Mouse (Mus musculus): Measurements from ENCODE around the gene P2rx3. TPM values are rescaled to one million over a fixed set of nuclear protein-coding genes. Genes with fewer than 3 reads are reported as not detected.

Gene P2rx3
- polyA plus RNA-seq, 1 experiment, result 1.3 TPM

GRCm38 (mm10) chr2:85047596-85048167, 10.4 kb upstream of the P2rx3 start, which contains the start of gene Tnks1bp1:
Gene Tnks1bp1, plus strand, starts transcription at chr2:85048022.
- no peak for TF ChIP-seq EP300 (IDR thresholded peaks at IDR 0.05; ENCODE audit: insufficient read depth, low read depth, low read length)
- TF ChIP-seq POLR2A (IDR thresholded peaks at IDR 0.05; ENCODE audit: insufficient read depth, low read length), result no peak
- TF ChIP-seq CTCF (IDR thresholded peaks at IDR 0.05; ENCODE audit: low read depth, low read length), result no peak
- Histone ChIP-seq H3K9me3 (replicated peaks; ENCODE audit: control insufficient read depth, insufficient read depth, low read length, poor library complexity, severe bottlenecking) (no peaks in the 10 kb centered on the region), H3K36me3 (ENCODE audit: control insufficient read depth, insufficient read depth, low read length, poor library complexity, severe bottlenecking) (peaks cover 43% of the 10 kb centered on the region), H3K4me1 (ENCODE audit: control insufficient read depth, insufficient read depth, low read length) (peaks cover 6% of the 10 kb centered on the region), H3K9ac (ENCODE audit: low read depth, poor library complexity, severe bottlenecking) (peak within 1 kb of the TSS; percentile 92), H3K27ac (ENCODE audit: insufficient read depth, low read length) (peak within 1 kb of the TSS; percentile 68), H3K27me3 (ENCODE audit: control insufficient read depth, insufficient read depth, low read length, poor library complexity, severe bottlenecking) (no peaks in the 10 kb centered on the region), H3K4me3 (ENCODE audit: low read depth, low read length) (peak within 1 kb of the TSS; percentile 70)

- H3K36me3 ChIP-seq (ENCODE audit: control insufficient read depth, insufficient read depth, low read length, poor library complexity, severe bottlenecking), result peaks cover 45% of the 10 kb centered on the region
- H3K9ac ChIP-seq (ENCODE audit: low read depth, poor library complexity, severe bottlenecking), result peak overlapping the region; percentile 71
- H3K27ac ChIP-seq (ENCODE audit: insufficient read depth, low read length), result peak overlapping the region; percentile 68
- H3K4me1 ChIP-seq (ENCODE audit: control insufficient read depth, insufficient read depth, low read length), result peaks cover 6% of the 10 kb centered on the region
- no peaks in the 10 kb centered on the region for H3K9me3 ChIP-seq (replicated peaks; ENCODE audit: control insufficient read depth, insufficient read depth, low read length, poor library complexity, severe bottlenecking)
- H3K27me3 ChIP-seq (ENCODE audit: control insufficient read depth, insufficient read depth, low read length, poor library complexity, severe bottlenecking), result no peaks in the 10 kb centered on the region
- TF ChIP-seq EP300 (IDR thresholded peaks at IDR 0.05; ENCODE audit: insufficient read depth, low read depth, low read length), result no peak
- no peak for TF ChIP-seq CTCF (IDR thresholded peaks at IDR 0.05; ENCODE audit: low read depth, low read length)
- TF ChIP-seq POLR2A (IDR thresholded peaks at IDR 0.05; ENCODE audit: insufficient read depth, low read length), result no peak
- peak overlapping the region; percentile 57 for H3K4me3 ChIP-seq (ENCODE audit: low read depth, low read length)
Measured at GRCm38 (mm10) chr2:85047081-85047480, 9.8 kb upstream of the P2rx3 start.

- no peaks in the 10 kb centered on the region for H3K27me3 ChIP-seq (ENCODE audit: control insufficient read depth, insufficient read depth, low read length, poor library complexity, severe bottlenecking)
- H3K27ac ChIP-seq (ENCODE audit: insufficient read depth, low read length), result peak overlapping the region; percentile 68; the same call in 1 of the 2 replicates
- H3K4me3 ChIP-seq (ENCODE audit: low read depth, low read length), result no peak overlapping the region
- H3K9ac ChIP-seq (ENCODE audit: low read depth, poor library complexity, severe bottlenecking), result no peak overlapping the region
- H3K4me1 ChIP-seq (ENCODE audit: control insufficient read depth, insufficient read depth, low read length), result peaks cover 6% of the 10 kb centered on the region
- no peak for TF ChIP-seq POLR2A (IDR thresholded peaks at IDR 0.05; ENCODE audit: insufficient read depth, low read length)
- no peaks in the 10 kb centered on the region for H3K9me3 ChIP-seq (replicated peaks; ENCODE audit: control insufficient read depth, insufficient read depth, low read length, poor library complexity, severe bottlenecking)
- H3K36me3 ChIP-seq (ENCODE audit: control insufficient read depth, insufficient read depth, low read length, poor library complexity, severe bottlenecking), result peaks cover 53% of the 10 kb centered on the region
Measured at GRCm38 (mm10) chr2:85046222-85046621, 9.0 kb upstream of the P2rx3 start.

- no peaks in the 10 kb centered on the region for H3K4me1 ChIP-seq (ENCODE audit: control insufficient read depth, insufficient read depth, low read length)
- TF ChIP-seq CTCF (IDR thresholded peaks at IDR 0.05; ENCODE audit: low read depth, low read length) (no peak), EP300 (IDR thresholded peaks at IDR 0.05; ENCODE audit: insufficient read depth, low read depth, low read length) (no peak), POLR2A (IDR thresholded peaks at IDR 0.05; ENCODE audit: insufficient read depth, low read length) (no peak)
- H3K27ac ChIP-seq (ENCODE audit: insufficient read depth, low read length), result no peak overlapping the region
- no peaks in the 10 kb centered on the region for H3K9me3 ChIP-seq (replicated peaks; ENCODE audit: control insufficient read depth, insufficient read depth, low read length, poor library complexity, severe bottlenecking)
- peaks cover 75% of the 10 kb centered on the region for H3K36me3 ChIP-seq (ENCODE audit: control insufficient read depth, insufficient read depth, low read length, poor library complexity, severe bottlenecking)
- H3K9ac ChIP-seq (ENCODE audit: low read depth, poor library complexity, severe bottlenecking), result no peak overlapping the region
- H3K27me3 ChIP-seq (ENCODE audit: control insufficient read depth, insufficient read depth, low read length, poor library complexity, severe bottlenecking), result no peaks in the 10 kb centered on the region
- no peak overlapping the region for H3K4me3 ChIP-seq (ENCODE audit: low read depth, low read length)
Measured at GRCm38 (mm10) chr2:85043623-85044022, 6.4 kb upstream of the P2rx3 start.

GRCm38 (mm10) chr2:85038336-85038735, 1.1 kb upstream of the P2rx3 start:
- Histone ChIP-seq H3K36me3 (ENCODE audit: control insufficient read depth, insufficient read depth, low read length, poor library complexity, severe bottlenecking) (peaks cover 43% of the 10 kb centered on the region), H3K27ac (ENCODE audit: insufficient read depth, low read length) (no peak overlapping the region), H3K9ac (ENCODE audit: low read depth, poor library complexity, severe bottlenecking) (peak overlapping the region; percentile 89), H3K4me3 (ENCODE audit: low read depth, low read length) (peak overlapping the region; percentile 98), H3K27me3 (ENCODE audit: control insufficient read depth, insufficient read depth, low read length, poor library complexity, severe bottlenecking) (no peaks in the 10 kb centered on the region), H3K4me1 (ENCODE audit: control insufficient read depth, insufficient read depth, low read length) (peaks cover 3% of the 10 kb centered on the region), H3K9me3 (replicated peaks; ENCODE audit: control insufficient read depth, insufficient read depth, low read length, poor library complexity, severe bottlenecking) (no peaks in the 10 kb centered on the region)
- no peak for TF ChIP-seq POLR2A (IDR thresholded peaks at IDR 0.05; ENCODE audit: insufficient read depth, low read length)
- TF ChIP-seq EP300 (IDR thresholded peaks at IDR 0.05; ENCODE audit: insufficient read depth, low read depth, low read length), result no peak

GRCm38 (mm10) chr2:85036507-85037046, 685 bp downstream of the P2rx3 start:
- Histone ChIP-seq H3K9ac (ENCODE audit: low read depth, poor library complexity, severe bottlenecking) (peak overlapping the region; percentile 89), H3K27ac (ENCODE audit: insufficient read depth, low read length) (no peak overlapping the region), H3K27me3 (ENCODE audit: control insufficient read depth, insufficient read depth, low read length, poor library complexity, severe bottlenecking) (no peaks in the 10 kb centered on the region), H3K4me3 (ENCODE audit: low read depth, low read length) (peak overlapping the region; percentile 98), H3K36me3 (ENCODE audit: control insufficient read depth, insufficient read depth, low read length, poor library complexity, severe bottlenecking) (peaks cover 28% of the 10 kb centered on the region), H3K9me3 (replicated peaks; ENCODE audit: control insufficient read depth, insufficient read depth, low read length, poor library complexity, severe bottlenecking) (no peaks in the 10 kb centered on the region), H3K4me1 (ENCODE audit: control insufficient read depth, insufficient read depth, low read length) (peaks cover 3% of the 10 kb centered on the region)
- TF ChIP-seq POLR2A (IDR thresholded peaks at IDR 0.05; ENCODE audit: insufficient read depth, low read length) (no peak), EP300 (IDR thresholded peaks at IDR 0.05; ENCODE audit: insufficient read depth, low read depth, low read length) (no peak), CTCF (IDR thresholded peaks at IDR 0.05; ENCODE audit: low read depth, low read length) (no peak)

Measured in ES-Bruce4 (cell line).